Mouse (Mus musculus): ENCODE measurements around the gene Ptprc. TPM values are rescaled to one million over a fixed set of nuclear protein-coding genes. Genes with fewer than 3 reads are reported as not detected.

Ptprc gene
- polyA plus RNA-seq (2012; rRNA removed): 1.7 and 2.0 TPM in 2 replicates

GRCm38 (mm10) chr1:138175494-138175893 is at the start of gene Ptprc:
Ptprc (minus strand) TSS chr1:138175708.

Other genes with a start within 250 kb of the Ptprc start
- 0.29 TPM in 1 of 2 replicates, not detected in the other for gene Atp6v1g3, start 98.0 kb upstream of the Ptprc start, polyA plus RNA-seq (2012; rRNA removed)

All from central nervous system, embryonic 11.5 days (tissue).